Mouse (Mus musculus) cerebellum, adult 2 months (tissue): ENCODE results near the gene Ugt1a6a. TPM values are rescaled to one million over a fixed set of nuclear protein-coding genes. Genes with fewer than 3 reads are reported as not detected.

Source experiments
- DNase-seq, 2 experiments: peaks; one replicate each; pipeline ENCODE4 v3.0.0; 2021
- H3K27ac ChIP-seq: fragments of 200-500 bp; 2 replicates; pipeline ENCODE4 v1.5.1; 2012; ENCODE audit warnings: low read length, control low read depth, inconsistent platforms; ENCODE audit not compliant: insufficient read depth
- H3K27me3 ChIP-seq: fragments of 200-500 bp; 2 replicates; pipeline ENCODE4 v1.6.1; 2012; ENCODE audit warnings: inconsistent platforms, mild to moderate bottlenecking, low read length, moderate library complexity; ENCODE audit not compliant: control insufficient read depth, insufficient read depth
- H3K4me1 ChIP-seq: fragments of 200-500 bp; 2 replicates; pipeline ENCODE4 v1.6.1; 2011; ENCODE audit warnings: low read length; ENCODE audit not compliant: control insufficient read depth, insufficient read depth
- H3K4me3 ChIP-seq: fragments of 200-500 bp; replicated peaks from 2 replicates; pipeline ENCODE3; 2011; ENCODE audit warnings: mild to moderate bottlenecking, low read depth, low read length, control low read depth; ENCODE audit not compliant: insufficient read depth
- CTCF ChIP-seq: fragments of 200-500 bp; IDR thresholded peaks from 2 replicates; pipeline ENCODE4 v1.5.1; 2011; ENCODE audit warnings: low read depth, mild to moderate bottlenecking, control low read depth, low read length, moderate library complexity, borderline replicate concordance; ENCODE audit not compliant: insufficient read depth
- POLR2A ChIP-seq: fragments of 200-500 bp; IDR thresholded peaks from 2 replicates; pipeline ENCODE4 v1.6.1; 2011; ENCODE audit warnings: low read length, control low read depth, borderline replicate concordance; ENCODE audit not compliant: insufficient read depth
- WGBS: fragments of 180-500 bp; shearing (Covaris S2); methylation state at CpG from one replicate; pipeline ENCODE4 v1.1.7; 2018; 5-methylcytosine and 5-hydroxymethylcytosine counted together
- polyA plus RNA-seq: library from polyadenylated mRNA; depleted of rRNA; stranded (reverse); fragments of >200 nt; gene quantifications from 2 replicates; pipeline ENCODE4 v1.2.3, GENCODE M21; 2012

Ugt1a6a gene
- polyA plus RNA-seq, 1 experiment: 0.44 TPM

DNA sequence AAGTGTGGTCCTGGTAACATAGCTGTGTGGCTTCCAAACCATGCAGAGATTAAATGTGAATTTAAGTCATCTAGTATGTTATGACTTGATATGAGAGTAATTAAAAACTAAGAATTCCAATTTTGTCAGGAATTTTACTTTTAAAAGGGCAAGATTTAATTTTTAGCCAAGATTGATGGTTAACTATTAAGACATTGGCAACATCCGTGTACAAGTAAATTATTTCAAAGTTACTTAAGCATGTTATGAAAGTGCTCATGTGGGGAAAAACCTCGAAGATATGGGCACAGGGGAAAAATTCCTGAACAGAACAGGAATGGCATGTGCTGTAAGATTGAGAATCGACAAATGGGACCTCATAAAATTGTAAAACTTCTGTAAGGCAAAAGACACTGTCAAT, 62.8 kb downstream of the Ugt1a6a start:
- TF ChIP-seq POLR2A (no peak), CTCF (no peak)
- H3K4me1 ChIP-seq: peaks cover 14% of the 10 kb centered on the region
- H3K27ac ChIP-seq: no peak overlapping the region
- no peak for DNase-seq
- 77% methylated on average over 3 of the region's 3 CpGs for WGBS
- no peak overlapping the region for H3K4me3 ChIP-seq
- no peaks in the 10 kb centered on the region for H3K27me3 ChIP-seq

DNA sequence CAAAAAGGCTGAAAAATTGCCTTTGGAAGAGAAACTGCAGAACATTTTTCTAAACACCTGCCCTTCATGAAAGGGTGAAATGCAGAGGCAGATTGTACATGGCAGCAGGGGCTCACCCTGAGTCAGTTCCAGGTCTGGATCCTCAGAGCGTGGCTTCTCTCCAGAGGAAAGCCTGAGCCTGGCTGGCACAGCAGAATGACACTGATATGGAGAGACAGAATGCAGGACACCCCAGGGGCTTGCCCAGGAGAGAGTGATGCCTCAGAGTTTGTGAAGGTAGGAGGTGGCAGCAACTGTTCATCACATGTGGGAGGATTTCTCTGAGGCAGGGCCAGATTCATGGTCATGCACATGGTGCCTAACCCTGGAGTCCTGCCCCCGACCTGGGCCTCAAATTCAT, 65.4 kb downstream of the Ugt1a6a start:
- TF ChIP-seq CTCF (no peak), POLR2A (no peak)
- 18% methylated on average over 2 of the region's 2 CpGs for WGBS

DNA sequence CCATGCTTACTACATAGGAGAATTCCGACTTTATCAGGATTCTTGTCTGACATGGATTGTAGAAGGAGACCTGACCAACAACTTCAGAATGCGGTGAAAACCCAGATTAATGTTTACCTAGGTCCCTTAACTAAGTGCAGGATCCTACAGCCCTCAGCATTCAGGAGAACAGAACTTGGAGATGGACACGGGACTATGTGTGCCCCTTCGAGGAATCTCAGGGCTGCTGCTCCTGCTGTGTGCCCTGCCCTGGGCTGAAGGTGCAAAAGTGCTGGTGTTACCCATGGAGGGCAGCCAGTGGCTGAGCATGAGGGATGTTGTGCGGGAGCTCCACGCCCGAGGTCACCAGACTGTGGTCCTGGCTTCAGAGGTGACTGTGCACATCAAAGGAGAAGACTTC, 65.8 kb downstream of the Ugt1a6a start, which contains the start of gene Ugt1a2:
TSS of gene Ugt1a2 (plus strand) at position 146 of the 400 bp plus-strand sequence.
- WGBS: 73% methylated on average over 7 of the region's 7 CpGs
- no peaks in the 10 kb centered on the region for H3K27me3 ChIP-seq
- H3K4me1 ChIP-seq: peaks cover 14% of the 10 kb centered on the region
- H3K27ac ChIP-seq: peak within 1 kb of the TSS; percentile 60
- DNase-seq: no peak
- no peak within 1 kb of the TSS for H3K4me3 ChIP-seq
- TF ChIP-seq CTCF: no peak
- TF ChIP-seq POLR2A: no peak

More for the DNA sequence above, 65.4 kb downstream of the Ugt1a6a start:
- H3K4me3 ChIP-seq: no peak overlapping the region
- DNase-seq: peak; percentile 60 to 73
- no peaks in the 10 kb centered on the region for H3K27me3 ChIP-seq
- peaks cover 14% of the 10 kb centered on the region for H3K4me1 ChIP-seq
- peak overlapping the region; percentile 60 for H3K27ac ChIP-seq

DNA sequence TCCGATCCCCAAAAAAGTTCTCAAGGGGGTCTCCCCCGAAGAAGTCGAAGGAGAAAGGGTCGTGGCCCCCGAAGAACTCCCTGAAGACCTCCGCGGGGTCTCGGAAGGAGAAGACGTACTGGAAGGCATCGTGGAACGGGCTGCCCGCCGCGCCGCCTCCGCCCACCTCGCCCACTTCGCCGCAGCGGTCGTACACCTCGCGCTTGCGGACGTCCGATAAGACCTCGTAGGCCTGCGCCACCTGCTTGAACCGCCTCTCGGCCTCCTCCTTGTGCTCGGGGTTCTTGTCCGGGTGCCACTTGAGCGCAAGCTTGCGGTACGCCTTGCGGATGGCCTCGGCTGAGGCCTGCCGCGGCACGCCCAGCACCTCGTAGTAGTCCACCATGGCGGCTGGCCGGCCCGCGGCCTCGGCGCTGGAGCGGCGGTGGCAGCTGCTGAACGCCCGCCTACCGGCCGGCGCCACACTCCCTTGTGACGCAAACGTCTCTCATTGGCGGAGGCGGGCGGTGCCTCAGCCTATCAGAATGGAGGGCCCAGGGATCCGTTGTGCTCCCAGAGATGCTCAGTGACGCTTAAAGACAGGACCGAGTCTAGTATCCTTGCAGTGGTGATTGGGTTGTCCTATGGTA, 70.8 kb downstream of the Ugt1a6a start, which contains the start of gene Dnajb3:
TSS of gene Dnajb3 (minus strand) at position 489 of the 629 bp plus-strand sequence.
- peak within 1 kb of the TSS; percentile 74 for H3K4me3 ChIP-seq
- DNase-seq: peak; percentile 89 to 91
- TF ChIP-seq POLR2A: peak; percentile 55
- no peak for TF ChIP-seq CTCF
- H3K4me1 ChIP-seq: peaks cover 3% of the 10 kb centered on the region
- no peaks in the 10 kb centered on the region for H3K27me3 ChIP-seq
- WGBS: 8% methylated on average over 62 of the region's 62 CpGs
- H3K27ac ChIP-seq: no peak within 1 kb of the TSS

DNA sequence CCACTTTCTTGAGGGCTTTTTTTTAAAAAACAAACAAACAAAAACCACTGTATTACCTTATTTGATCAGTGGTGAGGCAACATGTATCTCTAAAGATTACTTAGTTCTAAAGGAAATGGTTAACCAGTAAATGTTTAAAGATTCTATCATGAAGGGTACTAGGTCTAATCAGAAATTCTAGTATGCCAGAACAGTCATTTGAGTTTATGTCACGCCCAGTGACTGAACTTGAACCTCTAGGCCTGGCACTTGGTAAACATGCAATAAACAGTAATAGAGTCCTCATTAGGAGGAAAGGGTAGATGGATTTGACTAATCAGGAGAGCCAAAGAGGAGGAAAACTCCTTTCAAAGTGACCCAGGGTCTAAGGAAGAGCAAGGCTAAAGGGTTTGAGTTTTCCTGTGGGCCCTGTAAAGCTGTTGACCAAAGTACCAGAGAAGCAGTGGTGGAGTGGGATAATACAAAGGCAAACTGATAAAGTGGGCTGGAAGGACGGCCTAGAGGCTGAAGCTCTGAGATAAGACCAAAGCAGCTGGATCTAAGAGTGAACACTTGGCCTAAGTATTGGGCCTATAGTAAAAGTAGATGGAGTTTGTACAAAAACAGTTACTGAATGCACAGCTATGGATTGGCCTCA, 72.4 kb downstream of the Ugt1a6a start:
- 92% methylated on average over 2 of the region's 2 CpGs for WGBS
- no peak for DNase-seq
- Histone ChIP-seq H3K4me3 (no peak overlapping the region), H3K4me1 (no peaks in the 10 kb centered on the region), H3K27me3 (no peaks in the 10 kb centered on the region), H3K27ac (no peak overlapping the region)
- TF ChIP-seq POLR2A (no peak), CTCF (no peak)

DNA sequence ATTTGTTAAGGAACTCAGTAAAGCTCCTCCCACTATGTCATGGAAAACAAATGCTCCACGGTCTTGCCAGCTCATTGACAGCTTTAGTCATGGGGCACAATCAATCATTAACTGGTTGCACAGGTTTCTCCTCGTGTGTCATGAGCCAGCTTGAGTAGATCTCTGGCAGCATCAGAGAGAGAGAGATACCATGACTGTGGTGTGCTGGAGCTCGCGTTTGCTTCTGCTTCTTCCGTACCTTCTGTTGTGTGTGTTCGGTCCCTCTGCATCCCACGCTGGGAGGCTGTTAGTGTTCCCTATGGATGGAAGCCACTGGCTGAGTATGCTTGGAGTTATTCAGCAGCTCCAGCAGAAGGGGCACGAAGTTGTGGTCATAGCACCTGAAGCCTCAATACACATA, 77.2 kb downstream of the Ugt1a6a start, which contains the start of gene Ugt1a1:
TSS of gene Ugt1a1 (plus strand) at position 148 of the 400 bp plus-strand sequence.
- Histone ChIP-seq H3K4me3 (no peak within 1 kb of the TSS), H3K27me3 (no peaks in the 10 kb centered on the region; the same call in 1 of the 2 replicates), H3K27ac (no peak within 1 kb of the TSS), H3K4me1 (no peaks in the 10 kb centered on the region)
- 66% methylated on average over 8 of the region's 8 CpGs for WGBS
- no peak for TF ChIP-seq CTCF
- no peak for DNase-seq

DNA sequence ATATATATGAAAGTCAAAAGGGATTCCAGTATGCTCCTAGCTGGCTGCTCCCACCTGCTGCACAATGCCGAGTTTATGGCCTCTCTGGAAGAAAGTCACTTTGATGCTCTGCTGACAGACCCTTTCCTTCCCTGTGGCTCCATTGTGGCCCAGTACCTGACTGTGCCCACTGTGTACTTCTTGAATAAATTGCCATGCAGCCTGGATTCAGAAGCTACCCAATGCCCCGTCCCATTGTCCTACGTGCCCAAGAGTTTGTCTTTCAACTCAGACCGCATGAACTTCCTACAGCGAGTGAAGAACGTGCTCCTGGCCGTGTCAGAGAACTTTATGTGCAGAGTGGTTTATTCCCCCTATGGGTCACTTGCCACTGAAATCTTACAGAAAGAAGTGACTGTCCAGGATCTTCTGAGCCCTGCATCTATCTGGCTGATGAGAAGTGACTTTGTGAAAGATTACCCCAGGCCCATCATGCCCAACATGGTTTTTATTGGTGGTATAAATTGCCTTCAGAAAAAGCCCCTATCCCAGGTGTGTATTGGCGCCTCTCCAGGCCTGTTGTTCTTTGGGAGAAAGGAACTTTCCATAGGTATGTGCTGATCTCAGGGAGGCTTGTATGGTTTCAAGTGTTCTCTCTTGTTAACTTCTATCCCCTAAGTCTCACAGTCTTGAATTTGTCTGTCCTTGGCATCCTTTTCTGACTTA, 77.9 kb downstream of the Ugt1a6a start:
- TF ChIP-seq CTCF (no peak), POLR2A (no peak)
- no peak for DNase-seq
- H3K27ac ChIP-seq: no peak overlapping the region
- H3K27me3 ChIP-seq: no peaks in the 10 kb centered on the region; the same call in 1 of the 2 replicates
- 58% methylated on average over 8 of the region's 8 CpGs for WGBS
- no peak overlapping the region for H3K4me3 ChIP-seq
- H3K4me1 ChIP-seq: no peaks in the 10 kb centered on the region

DNA sequence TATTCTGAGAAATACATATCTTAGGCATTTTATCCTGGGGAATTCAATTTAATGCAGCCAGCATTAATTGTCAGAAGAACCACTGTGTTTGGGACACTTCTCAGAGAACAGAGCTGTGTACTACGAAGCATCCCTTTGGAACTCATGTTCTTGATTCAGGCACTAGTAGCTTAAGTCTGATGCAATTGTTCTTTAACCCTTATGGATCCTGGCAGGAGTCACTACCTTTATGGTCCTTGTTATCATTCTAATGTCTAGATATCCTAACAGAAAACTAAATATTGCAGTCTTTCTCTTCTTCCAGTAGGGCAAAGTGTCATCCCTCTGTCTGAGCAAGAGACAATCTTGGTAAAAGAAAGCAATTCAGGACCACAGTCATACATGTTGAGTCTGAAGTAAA, 78.5 kb downstream of the Ugt1a6a start:
- H3K27ac ChIP-seq: no peak overlapping the region
- no peaks in the 10 kb centered on the region for H3K4me1 ChIP-seq
- DNase-seq: no peak
- no peaks in the 10 kb centered on the region; the same call in 1 of the 2 replicates for H3K27me3 ChIP-seq
- WGBS: 73% methylated on average over 1 of the region's 1 CpGs
- H3K4me3 ChIP-seq: no peak overlapping the region
- TF ChIP-seq POLR2A (no peak), CTCF (no peak)
